Mouse (Mus musculus) neural tube, embryonic 14.5 days (tissue): ENCODE measurements around the gene Ppp1r14b. TPM values are rescaled to one million over a fixed set of nuclear protein-coding genes. Genes with fewer than 3 reads are reported as not detected.
"Not testable (repeated sequence)": the region's sequence is repeated elsewhere in the genome, so short reads cannot be mapped to it uniquely, and the experiment has no call there.

ENCODE experiments used
- ATAC-seq: fragments of 200-750 bp; cut with Nextera tagmentation; 2 replicates; pipeline ENCODE4 v1.8.0; 2017; ENCODE audit warnings: low read depth, mild to moderate bottlenecking, moderate TSS enrichment, moderate library complexity
- H3K27ac ChIP-seq: fragments of 300-500 bp; sonication (generic); 2 replicates; pipeline ENCODE4 v1.5.1; 2014; ENCODE audit warnings: low read depth, mild to moderate bottlenecking, control low read depth, low read length, moderate library complexity, mixed read lengths
- H3K27me3 ChIP-seq: fragments of 300-500 bp; sonication (generic); 2 replicates; pipeline ENCODE4 v1.6.1; 2014; ENCODE audit warnings: low read length; ENCODE audit not compliant: control insufficient read depth, insufficient read depth
- H3K36me3 ChIP-seq: fragments of 300-500 bp; sonication (generic); 2 replicates; pipeline ENCODE4 v1.6.1; 2014; ENCODE audit warnings: low read length, mixed read lengths; ENCODE audit not compliant: control insufficient read depth, insufficient read depth
- H3K4me1 ChIP-seq: fragments of 300-500 bp; sonication (generic); 2 replicates; pipeline ENCODE4 v1.6.1; 2014; ENCODE audit warnings: low read length; ENCODE audit not compliant: control insufficient read depth, insufficient read depth
- H3K4me2 ChIP-seq: fragments of 300-500 bp; sonication (generic); 2 replicates; pipeline ENCODE4 v1.6.1; 2014; ENCODE audit warnings: mild to moderate bottlenecking, low read depth, low read length, control low read depth
- H3K4me3 ChIP-seq: fragments of 300-500 bp; sonication (generic); 2 replicates; pipeline ENCODE4 v1.5.1; 2014; ENCODE audit warnings: low read depth, low read length, control low read depth, mixed read lengths
- H3K9ac ChIP-seq: fragments of 300-500 bp; sonication (generic); replicated peaks from 2 replicates; pipeline ENCODE4 v1.6.1; 2014; ENCODE audit warnings: low read depth, mild to moderate bottlenecking, control low read depth, low read length, mixed read lengths
- H3K9me3 ChIP-seq: fragments of 300-500 bp; sonication (generic); 2 replicates; pipeline ENCODE4 v1.6.1; 2016; ENCODE audit warnings: low read length; ENCODE audit not compliant: control insufficient read depth
- WGBS: fragments of 180-500 bp; shearing (Covaris S2); extraction: QIAGEN DNeasy Blood & Tissue Kit; methylation state at CpG from one replicate; pipeline ENCODE4 v1.1.7; 2014; 5-methylcytosine and 5-hydroxymethylcytosine counted together
- polyA plus RNA-seq: library from polyadenylated mRNA; unstranded; fragments of >200 nt; fragmentation: Nextera tagmentation; extraction: Ambion mirVana; gene quantifications from 2 replicates; pipeline ENCODE4 v1.2.1, GENCODE M21; 2014

Gene Ppp1r14b
- polyA plus RNA-seq, 1 experiment from 2014 or later: 140 TPM

- Histone ChIP-seq H3K36me3 (no peaks in the 10 kb centered on the region), H3K4me1 (peaks cover 8% of the 10 kb centered on the region), H3K27ac (peak overlapping the region; percentile 73; the same call in 1 of the 2 replicates), H3K27me3 (no peaks in the 10 kb centered on the region), H3K9me3 (no peaks in the 10 kb centered on the region), H3K9ac (peak overlapping the region; percentile 89), H3K4me3 (peak overlapping the region; percentile 70), H3K4me2 (peak overlapping the region; percentile 69)
- ATAC-seq: no peak
- WGBS: 5% methylated on average over 8 of the region's 8 CpGs
Measured at GRCm38 (mm10) chr19:6987904-6988285, 13.1 kb downstream of the Ppp1r14b start.

- H3K4me1 ChIP-seq: peaks cover 10% of the 10 kb centered on the region
- H3K27me3 ChIP-seq: no peaks in the 10 kb centered on the region
- H3K36me3 ChIP-seq: no peaks in the 10 kb centered on the region
- H3K4me2 ChIP-seq: no peak overlapping the region
- no peak overlapping the region for H3K27ac ChIP-seq
- WGBS: 91% methylated on average over 8 of the region's 8 CpGs
- no peak for ATAC-seq
- no peak overlapping the region for H3K4me3 ChIP-seq
- no peaks in the 10 kb centered on the region for H3K9me3 ChIP-seq
- H3K9ac ChIP-seq: no peak overlapping the region
Measured at GRCm38 (mm10) chr19:6989251-6989650, 14.5 kb downstream of the Ppp1r14b start.

GRCm38 (mm10) chr19:6990712-6991111, 15.9 kb downstream of the Ppp1r14b start:
- H3K4me3 ChIP-seq: no peak overlapping the region
- 87% methylated on average over 6 of the region's 6 CpGs for WGBS
- ATAC-seq: no peak
- H3K27me3 ChIP-seq: no peaks in the 10 kb centered on the region
- H3K4me1 ChIP-seq: peaks cover 21% of the 10 kb centered on the region
- no peak overlapping the region for H3K9ac ChIP-seq
- no peak overlapping the region for H3K27ac ChIP-seq
- no peaks in the 10 kb centered on the region for H3K36me3 ChIP-seq
- H3K9me3 ChIP-seq: no peaks in the 10 kb centered on the region
- H3K4me2 ChIP-seq: no peak overlapping the region

GRCm38 (mm10) chr19:6991166-6991565, 16.4 kb downstream of the Ppp1r14b start:
- not testable (repeated sequence) for H3K27ac ChIP-seq, H3K36me3 ChIP-seq, H3K27me3 ChIP-seq, H3K4me3 ChIP-seq, ATAC-seq, H3K4me2 ChIP-seq, H3K9ac ChIP-seq, H3K9me3 ChIP-seq
- 91% methylated on average over 6 of the region's 6 CpGs for WGBS
- H3K4me1 ChIP-seq: peaks cover 21% of the 10 kb centered on the region

- H3K9me3 ChIP-seq: no peaks in the 10 kb centered on the region
- peak within 1 kb of the TSS; percentile 42 for H3K4me3 ChIP-seq
- no peaks in the 10 kb centered on the region for H3K36me3 ChIP-seq
- H3K27me3 ChIP-seq: no peaks in the 10 kb centered on the region
- H3K9ac ChIP-seq: peak within 1 kb of the TSS; percentile 58
- peak within 1 kb of the TSS; percentile 92 for H3K4me2 ChIP-seq
- peak within 1 kb of the TSS; percentile 30; the same call in 1 of the 2 replicates for H3K27ac ChIP-seq
- peaks cover 31% of the 10 kb centered on the region for H3K4me1 ChIP-seq
- WGBS: 2% methylated on average over 37 of the region's 37 CpGs
- ATAC-seq: peak; percentile 94
Measured at GRCm38 (mm10) chr19:6992011-6992858, 17.5 kb downstream of the Ppp1r14b start, which contains the start of gene Dnajc4. Dnajc4 (minus strand) TSS chr19:6992572.

GRCm38 (mm10) chr19:6993011-6993770, 18.4 kb downstream of the Ppp1r14b start:
- Histone ChIP-seq H3K4me1 (peaks cover 28% of the 10 kb centered on the region), H3K27me3 (no peaks in the 10 kb centered on the region), H3K36me3 (no peaks in the 10 kb centered on the region), H3K4me2 (peak overlapping the region; percentile 92), H3K9ac (peak overlapping the region; percentile 56), H3K4me3 (peak overlapping the region; percentile 42), H3K9me3 (no peaks in the 10 kb centered on the region), H3K27ac (no peak overlapping the region)
- peak; percentile 11; the same call in 1 of the 2 replicates for ATAC-seq
- WGBS: 65% methylated on average over 14 of the region's 14 CpGs

GRCm38 (mm10) chr19:6994002-6994401, 19.2 kb downstream of the Ppp1r14b start:
- Histone ChIP-seq H3K9me3 (no peaks in the 10 kb centered on the region), H3K27ac (no peak overlapping the region), H3K4me2 (no peak overlapping the region), H3K27me3 (no peaks in the 10 kb centered on the region), H3K9ac (no peak overlapping the region), H3K36me3 (no peaks in the 10 kb centered on the region; the same call in 1 of the 2 replicates), H3K4me3 (no peak overlapping the region), H3K4me1 (peaks cover 27% of the 10 kb centered on the region)
- ATAC-seq: no peak
- 95% methylated on average over 8 of the region's 8 CpGs for WGBS

- no peak for ATAC-seq
- Histone ChIP-seq H3K9ac (no peak overlapping the region; the same call in 1 of the 2 replicates), H3K9me3 (no peaks in the 10 kb centered on the region), H3K27me3 (no peaks in the 10 kb centered on the region), H3K27ac (no peak overlapping the region), H3K4me1 (peaks cover 27% of the 10 kb centered on the region), H3K4me2 (no peak overlapping the region), H3K36me3 (no peaks in the 10 kb centered on the region; the same call in 1 of the 2 replicates), H3K4me3 (no peak overlapping the region)
- 88% methylated on average over 8 of the region's 8 CpGs for WGBS
Measured at GRCm38 (mm10) chr19:6994489-6994888, 19.7 kb downstream of the Ppp1r14b start.
